In genomic region chr16:29384781-29385180, GRCm38 (mm10) we compare ENCODE assay signal across 26 mouse cellular contexts. TPM values are rescaled to one million over a fixed set of nuclear protein-coding genes. Genes with fewer than 3 reads are reported as not detected.
A peak's percentile ranks its signal among the peaks of the same experiment; 100 is the strongest.
DNase-seq lines count a peak whose midpoint lies in the region; ATAC-seq and TF ChIP-seq lines count a peak whose summit lies in the region.
"Had no signal": no experiment of that assay in that cellular context is flagged by ENCODE, and none has a peak within 500 bp of the region (broad histone marks: within the 10 kb centered on the region; RNA-seq: fewer than 3 reads in every experiment).

No protein-coding gene starts in this region.

- no peaks in the 10 kb centered on the region for H3K36me3 ChIP-seq in midbrain, postnatal 0 days (ENCODE audit: insufficient read depth, low read length)
- no peaks in the 10 kb centered on the region for H3K36me3 ChIP-seq in midbrain, embryonic 16.5 days (ENCODE audit: control insufficient read depth, insufficient read depth, low read length)
- H3K36me3 ChIP-seq: embryonic facial prominence, embryonic 13.5 days; embryonic facial prominence, embryonic 15.5 days; forebrain, embryonic 10.5 days; forebrain, embryonic 12.5 days had no signal

- no peak overlapping the region for H3K4me3 ChIP-seq in midbrain, postnatal 0 days (ENCODE audit: low read depth, low read length)
- H3K4me3 ChIP-seq in midbrain, embryonic 16.5 days (ENCODE audit: low read depth, low read length) = no peak overlapping the region
- H3K4me3 ChIP-seq: embryonic facial prominence, embryonic 13.5 days; embryonic facial prominence, embryonic 15.5 days; erythroblast, embryonic 14.5 days; forebrain, embryonic 10.5 days; forebrain, embryonic 12.5 days had no signal

- no peaks in the 10 kb centered on the region for H3K4me1 ChIP-seq in midbrain, postnatal 0 days (ENCODE audit: insufficient read depth, low read length)
- H3K4me1 ChIP-seq in midbrain, embryonic 16.5 days (ENCODE audit: control insufficient read depth, insufficient read depth, low read length) = no peaks in the 10 kb centered on the region
- H3K4me1 ChIP-seq: embryonic facial prominence, embryonic 15.5 days; forebrain, embryonic 10.5 days; forebrain, embryonic 12.5 days had no signal

- ATAC-seq in midbrain, postnatal 0 days (ENCODE audit: low FRiP score) = no peak
- ATAC-seq in midbrain, embryonic 16.5 days = no peak
- ATAC-seq: forebrain, embryonic 14.5 days; forebrain, embryonic 16.5 days had no signal

- no peak overlapping the region for H3K27ac ChIP-seq in midbrain, postnatal 0 days (ENCODE audit: low read depth, low read length)
- H3K27ac ChIP-seq in midbrain, embryonic 16.5 days (ENCODE audit: low read length) = no peak overlapping the region
- H3K27ac ChIP-seq: embryonic facial prominence, embryonic 13.5 days; embryonic facial prominence, embryonic 15.5 days; forebrain, embryonic 10.5 days; forebrain, embryonic 12.5 days had no signal

- no peak overlapping the region for H3K9ac ChIP-seq in midbrain, postnatal 0 days (replicated peaks; ENCODE audit: low read length, poor library complexity, severe bottlenecking)
- no peak overlapping the region for H3K9ac ChIP-seq in midbrain, embryonic 16.5 days (ENCODE audit: low read depth, low read length)
- H3K9ac ChIP-seq: embryonic facial prominence, embryonic 13.5 days; embryonic facial prominence, embryonic 15.5 days; forebrain, embryonic 12.5 days had no signal

- TF ChIP-seq CTCF in midbrain, postnatal 0 days (IDR thresholded peaks at IDR 0.05) = no peak

- DNase-seq in midbrain, postnatal 0 days (ENCODE audit: low spot score) = peak; percentile 39
- peak; percentile 78 for DNase-seq in retina, postnatal 1 day
- DNase-seq in heart, adult 18-20 months = no peak
- no peak for DNase-seq in right cerebral cortex, postnatal 14 days
- DNase-seq: adrenal gland, adult 2 months; adrenal gland, postnatal 10 days; adrenal gland, postnatal 25 days; cerebellum, adult 11 months; cerebellum, adult 18-20 months; cerebellum, adult 8-10 months; cerebellum, adult 9-11 months; cerebellum, postnatal 14 days; cerebellum, postnatal 36 days; embryo, embryonic 11 days had no signal

- no peaks in the 10 kb centered on the region for H3K9me3 ChIP-seq in midbrain, postnatal 0 days (ENCODE audit: low read length)
- H3K9me3 ChIP-seq in midbrain, embryonic 16.5 days (replicated peaks; ENCODE audit: control insufficient read depth, low read length, poor library complexity, severe bottlenecking) = no peaks in the 10 kb centered on the region
- H3K9me3 ChIP-seq: embryonic facial prominence, embryonic 13.5 days; embryonic facial prominence, embryonic 15.5 days; forebrain, embryonic 10.5 days; forebrain, embryonic 12.5 days had no signal

- H3K27me3 ChIP-seq in midbrain, postnatal 0 days (ENCODE audit: insufficient read depth, low read length) = no peaks in the 10 kb centered on the region
- H3K27me3 ChIP-seq in midbrain, embryonic 16.5 days (ENCODE audit: control insufficient read depth, insufficient read depth, low read depth, low read length) = no peaks in the 10 kb centered on the region
- H3K27me3 ChIP-seq: embryonic facial prominence, embryonic 13.5 days; embryonic facial prominence, embryonic 15.5 days; forebrain, embryonic 12.5 days had no signal

- WGBS in midbrain, postnatal 0 days = 88% methylated on average over 4 of the region's 4 CpGs
- 82% methylated on average over 4 of the region's 4 CpGs for WGBS in midbrain, embryonic 16.5 days

- no peak overlapping the region for H3K4me2 ChIP-seq in midbrain, postnatal 0 days (ENCODE audit: low read depth, low read length, poor library complexity, severe bottlenecking)
- H3K4me2 ChIP-seq in midbrain, embryonic 16.5 days (ENCODE audit: low read length) = no peak overlapping the region
- H3K4me2 ChIP-seq: embryonic facial prominence, embryonic 13.5 days; embryonic facial prominence, embryonic 15.5 days; forebrain, embryonic 12.5 days had no signal

RNA-seq across cellular contexts. Expression of gene Atp13a5, which starts 6.2 kb away (rescaled TPM):
- total RNA-seq in midbrain, postnatal 0 days (2014; rRNA removed) = 8.2 and 9.2 TPM in 2 replicates
- polyA plus RNA-seq in midbrain, postnatal 0 days (2015; fragmentation: Nextera tagmentation; extraction: Ambion mirVana) = 7.4 and 7.7 TPM in 2 replicates
- polyA plus RNA-seq in midbrain, embryonic 16.5 days (2015; fragmentation: Nextera tagmentation; extraction: Ambion mirVana) = 3.0 and 4.0 TPM in 2 replicates
- total RNA-seq in heart, adult 18-20 months (2021) = under 1 TPM in 1 of 2 experiments, not detected in 1; 0.08 TPM
- total RNA-seq: adrenal gland, adult 2 months; adrenal gland, postnatal 25 days; common myeloid progenitor, adult 5-6 weeks; ES-E14; MEL had no signal
- polyA plus RNA-seq: adrenal gland, adult 2 months; C2C12; erythroblast, embryonic 14.5 days; forebrain, embryonic 10.5 days; forebrain, embryonic 12.5 days had no signal

Comparison
In these comparisons a context has a peak if more than half of its experiments do, and no peak if none do; other contexts are left out.
1. DNase-seq: peak in midbrain, postnatal 0 days (single experiment) and retina, postnatal 1 day (single experiment); none in heart, adult 18-20 months (0 of 2) and right cerebral cortex, postnatal 14 days (single experiment).